Mouse (Mus musculus) layer of hippocampus, adult 8-10 months (tissue): ENCODE data around the gene Nkapl. TPM values are rescaled to one million over a fixed set of nuclear protein-coding genes. Genes with fewer than 3 reads are reported as not detected.

Experiments used
- DNase-seq, 2 experiments: peaks; one replicate each; pipeline ENCODE4 v3.0.0; 2022; ENCODE audit warnings: low spot score in 2 of 2
- microRNA-seq, 2 experiments: library from miRNA; unstranded; fragments of <30 nt; microRNA quantifications; one replicate each; pipeline ENCODE4 v1.2.0; 2022
- total RNA-seq, 4 experiments: library from RNA; stranded (reverse); gene quantifications; 2 replicates each; pipeline ENCODE4 v1.2.4; 2022

Gene Nkapl
- total RNA-seq, 4 experiments from 2014 or later: 1.3 to 1.6 (median 1.4) TPM

- DNase-seq: no peak
Observed at GRCm38 (mm10) chr13:21435476-21435875, 32.8 kb downstream of the Nkapl start.

- DNase-seq: no peak
Observed at GRCm38 (mm10) chr13:21427631-21428030, 40.7 kb downstream of the Nkapl start.

GRCm38 (mm10) chr13:21423301-21423700, 45.0 kb downstream of the Nkapl start:
- DNase-seq: no peak

- no peak for DNase-seq
Observed at GRCm38 (mm10) chr13:21418865-21419264, 49.4 kb downstream of the Nkapl start.

- no peak for DNase-seq
Observed at GRCm38 (mm10) chr13:21417298-21418010, 50.9 kb downstream of the Nkapl start.

Small RNA genes lying within 50 kb of the gene (microRNA-seq; reads per million reads assigned to microRNA genes)
- 0 reads per million in 2 experiments for gene Mir1896

Other genes starting within 250 kb of the Nkapl start
- not detected for gene Gpx5, start 175.8 kb downstream of the Nkapl start, total RNA-seq
- gene Gpx6, start 156.4 kb downstream of the Nkapl start, total RNA-seq: not detected
- not detected for gene Olfr1367, start 121.6 kb downstream of the Nkapl start, total RNA-seq
- gene Zscan12, start 105.7 kb downstream of the Nkapl start, total RNA-seq: 10 to 100 TPM in 1 of 4 experiments, 1 to 10 TPM in 3; 8.1 to 10.1 (median 8.5) TPM
- gene Zkscan3, start 65.8 kb downstream of the Nkapl start, total RNA-seq: 10 to 100 TPM; 38.0 to 47.9 (median 44.9) TPM
- gene Pgbd1, start 27.5 kb downstream of the Nkapl start, total RNA-seq: 1 to 10 TPM; 1.4 to 2.5 (median 1.8) TPM
- 10 to 100 TPM; 50.7 to 68.4 (median 61.0) TPM for gene Zscan26, start 14.8 kb downstream of the Nkapl start, total RNA-seq
- gene Zkscan4, start 10.4 kb upstream of the Nkapl start, total RNA-seq: 1 to 10 TPM; 6.0 to 6.7 (median 6.3) TPM
- not detected for gene Gm10065, start 10.9 kb upstream of the Nkapl start, total RNA-seq
- 10 to 100 TPM; 17.4 to 24.2 (median 20.9) TPM for gene AK157302, start 26.7 kb upstream of the Nkapl start, total RNA-seq
- gene Gm11273, start 32.9 kb upstream of the Nkapl start, total RNA-seq: 10 to 100 TPM; 47.7 to 68.8 (median 61.4) TPM
- gene Zkscan8, start 62.6 kb upstream of the Nkapl start, total RNA-seq: 10 to 100 TPM; 17.9 to 21.9 (median 19.8) TPM
- gene Olfr1366, start 74.3 kb upstream of the Nkapl start, total RNA-seq: not detected
- not detected for gene Olfr1535, start 91.4 kb upstream of the Nkapl start, total RNA-seq
- not detected for gene Olfr1364, start 113.2 kb upstream of the Nkapl start, total RNA-seq
- gene Olfr1362, start 145.5 kb upstream of the Nkapl start, total RNA-seq: not detected
- gene Olfr11, start 174.0 kb upstream of the Nkapl start, total RNA-seq: not detected
- not detected for gene Olfr1361, start 194.9 kb upstream of the Nkapl start, total RNA-seq
- not detected for gene Olfr1360, start 208.9 kb upstream of the Nkapl start, total RNA-seq
- not detected for gene Olfr1359, start 229.6 kb upstream of the Nkapl start, total RNA-seq
- 10 to 100 TPM; 10.8 to 28.3 (median 22.4) TPM for gene Hist1h2bl, start 247.6 kb upstream of the Nkapl start, total RNA-seq
- 10 to 100 TPM in 2 of 4 experiments, 1 to 10 TPM in 2; 8.1 to 36.7 (median 16.0) TPM for gene Hist1h2ai, start 247.9 kb upstream of the Nkapl start, total RNA-seq
- 10 to 100 TPM; 30.3 to 49.1 (median 42.8) TPM for gene Hist1h3h, start 249.2 kb upstream of the Nkapl start, total RNA-seq